Mouse (Mus musculus) gastrocnemius, postnatal 25 days (tissue): ENCODE results near the gene Olfr1022. TPM values are rescaled to one million over a fixed set of nuclear protein-coding genes. Genes with fewer than 3 reads are reported as not detected.

Experiments used
- DNase-seq: peaks from one replicate; pipeline ENCODE4 v3.0.0; 2022
- long read RNA-seq, 2 experiments: library from polyadenylated mRNA; stranded (forward); transcript quantifications; one replicate each; pipeline ENCODE4 v2.0.0; 2021
- total RNA-seq, 2 experiments: library from RNA; stranded (reverse); gene quantifications; 1 replicate in 1 of 2; 2 replicates in 1 of 2; pipeline ENCODE4 v1.2.3; 2021

The Olfr1022 gene
- total RNA-seq: not detected
- long read RNA-seq, experiment 1: 0 reads
- long read RNA-seq, experiment 2: 0 reads

- no peak for DNase-seq
Measured at GRCm38 (mm10) chr2:85868294-85868693, at the start of gene Olfr1022. Gene Olfr1022 (plus strand): TSS chr2:85868594.

- no peak for DNase-seq
Measured at GRCm38 (mm10) chr2:85845383-85845782, 23.0 kb upstream of the Olfr1022 start, which contains the start of gene Olfr1019. Gene Olfr1019 (minus strand): TSS chr2:85845483.

GRCm38 (mm10) chr2:85846730-85847129 lies 21.7 kb upstream of the Olfr1022 start, which contains the start of gene Olfr1020:
Gene Olfr1020 (plus strand): TSS chr2:85847030.
- DNase-seq: no peak

GRCm38 (mm10) chr2:85885340-85885739 lies 16.9 kb downstream of the Olfr1022 start, which contains the start of gene Olfr1023:
Gene Olfr1023 (plus strand): TSS chr2:85885640.
- DNase-seq: no peak

GRCm38 (mm10) chr2:85904952-85905351 lies 36.6 kb downstream of the Olfr1022 start, which contains the start of gene Olfr1024:
Gene Olfr1024 (minus strand): TSS chr2:85905052.
- DNase-seq: no peak

- no peak for DNase-seq
Measured at GRCm38 (mm10) chr2:85913197-85913596, 44.8 kb downstream of the Olfr1022 start.

GRCm38 (mm10) chr2:85914893-85915292 lies 46.5 kb downstream of the Olfr1022 start, which contains the start of gene Olfr1025-ps1:
Gene Olfr1025-ps1 (plus strand): TSS chr2:85915193.
- DNase-seq: no peak

Other genes starting within 250 kb of the Olfr1022 start
- gene Olfr1002, start 217.9 kb upstream of the Olfr1022 start, total RNA-seq: not detected
- not detected for gene Olfr154, start 204.1 kb upstream of the Olfr1022 start, total RNA-seq
- not detected for gene Olfr1006, start 189.8 kb upstream of the Olfr1022 start, total RNA-seq
- not detected for gene Olfr1008, start 179.2 kb upstream of the Olfr1022 start, total RNA-seq
- gene Olfr1009, start 153.2 kb upstream of the Olfr1022 start, total RNA-seq: not detected
- not detected for gene Olfr1012, start 105.8 kb upstream of the Olfr1022 start, total RNA-seq
- not detected for gene Olfr1013, start 101.5 kb upstream of the Olfr1022 start, total RNA-seq
- not detected for gene Olfr1014, start 95.9 kb upstream of the Olfr1022 start, total RNA-seq
- gene Olfr1015, start 86.6 kb upstream of the Olfr1022 start, total RNA-seq: not detected
- gene Olfr1016, start 66.0 kb upstream of the Olfr1022 start, total RNA-seq: not detected
- gene Olfr1018, start 50.1 kb upstream of the Olfr1022 start, total RNA-seq: not detected
- gene Olfr1019, start 23.1 kb upstream of the Olfr1022 start, total RNA-seq: not detected
- not detected for gene Olfr1020, start 21.6 kb upstream of the Olfr1022 start, total RNA-seq
- not detected for gene Olfr1023, start 17.0 kb downstream of the Olfr1022 start, total RNA-seq
- not detected for gene Olfr1024, start 36.5 kb downstream of the Olfr1022 start, total RNA-seq
- not detected for gene Olfr1025-ps1, start 46.6 kb downstream of the Olfr1022 start, total RNA-seq
- gene Olfr1026, start 53.0 kb downstream of the Olfr1022 start, total RNA-seq: not detected
- not detected for gene Olfr1028, start 81.8 kb downstream of the Olfr1022 start, total RNA-seq
- gene Olfr1029, start 105.3 kb downstream of the Olfr1022 start, total RNA-seq: not detected
- not detected for gene Olfr1030, start 110.7 kb downstream of the Olfr1022 start, total RNA-seq
- not detected for gene Olfr1031, start 121.7 kb downstream of the Olfr1022 start, total RNA-seq
- not detected for gene Olfr1032, start 136.9 kb downstream of the Olfr1022 start, total RNA-seq
- under 1 TPM in 1 of 2 experiments, not detected in 1; 0.08 TPM for gene Olfr1033, start 152.0 kb downstream of the Olfr1022 start, total RNA-seq
- not detected for gene Olfr1034, start 177.3 kb downstream of the Olfr1022 start, total RNA-seq
- not detected for gene Olfr1036, start 205.4 kb downstream of the Olfr1022 start, total RNA-seq
- gene Olfr1037, start 218.8 kb downstream of the Olfr1022 start, total RNA-seq: not detected